Mouse (Mus musculus): ENCODE measurements at regions not wholly inside any gene's neighbourhood (a gene's known extent, or its start where the extent isn't known, plus 50 kb on each side); places are given as distances from the start of the nearest gene placed in this dataset.

GRCm38 (mm10) chr13:54298851-54299250, 72.3 kb upstream of the Cplx2 start:
- TF ChIP-seq POLR2A (IDR thresholded peaks at IDR 0.05; ENCODE audit: control insufficient read depth, low read depth, low read length) = no peak
- TF ChIP-seq CTCF (IDR thresholded peaks at IDR 0.05; ENCODE audit: control insufficient read depth, insufficient read depth, insufficient replicate concordance, low read depth, low read length) = no peak

GRCm38 (mm10) chr13:54299295-54299694, 71.9 kb upstream of the Cplx2 start:
- TF ChIP-seq POLR2A (IDR thresholded peaks at IDR 0.05; ENCODE audit: control insufficient read depth, low read depth, low read length) (no peak), CTCF (IDR thresholded peaks at IDR 0.05; ENCODE audit: control insufficient read depth, insufficient read depth, insufficient replicate concordance, low read depth, low read length) (no peak)
- Histone ChIP-seq H3K4me3 (ENCODE audit: control insufficient read depth, low read depth, low read length) (no peak overlapping the region), H3K4me1 (ENCODE audit: control insufficient read depth, insufficient read depth, low read length) (peaks cover 16% of the 10 kb centered on the region), H3K36me3 (ENCODE audit: control insufficient read depth, insufficient read depth, low read length) (no peaks in the 10 kb centered on the region), H3K27me3 (ENCODE audit: control insufficient read depth, insufficient read depth, low read length) (peaks cover 3% of the 10 kb centered on the region; the same call in 1 of the 2 replicates), H3K27ac (ENCODE audit: control insufficient read depth, insufficient read depth, low read depth, low read length) (no peak overlapping the region)

More at GRCm38 (mm10) chr13:54298851-54299250, 72.3 kb upstream of the Cplx2 start:
- peaks cover 15% of the 10 kb centered on the region for H3K4me1 ChIP-seq (ENCODE audit: control insufficient read depth, insufficient read depth, low read length)
- no peaks in the 10 kb centered on the region for H3K36me3 ChIP-seq (ENCODE audit: control insufficient read depth, insufficient read depth, low read length)
- peaks cover 3% of the 10 kb centered on the region; the same call in 1 of the 2 replicates for H3K27me3 ChIP-seq (ENCODE audit: control insufficient read depth, insufficient read depth, low read length)
- H3K4me3 ChIP-seq (ENCODE audit: control insufficient read depth, low read depth, low read length) = no peak overlapping the region
- H3K27ac ChIP-seq (ENCODE audit: control insufficient read depth, insufficient read depth, low read depth, low read length) = no peak overlapping the region

DNA sequence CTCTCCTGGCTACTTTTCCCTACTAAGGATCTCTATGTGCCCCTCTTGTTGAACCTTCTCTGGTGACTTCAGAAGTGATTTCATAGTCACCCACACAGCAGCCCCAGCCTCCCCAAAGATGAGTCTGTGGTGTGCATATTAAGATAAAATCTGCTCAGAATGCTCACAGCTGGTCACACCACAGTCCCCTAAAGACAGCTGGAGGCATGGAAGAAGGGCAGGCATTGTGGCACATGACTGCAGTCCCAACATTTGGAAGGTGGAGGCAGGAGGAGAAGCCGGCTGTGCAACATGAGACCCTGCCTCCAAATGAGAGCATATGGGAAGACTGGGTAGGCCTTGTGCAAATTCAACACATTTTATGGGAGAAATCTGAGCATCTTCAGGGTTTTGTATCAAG, 70.0 kb upstream of the Cplx2 start:
- H3K27me3 ChIP-seq (ENCODE audit: control insufficient read depth, insufficient read depth, low read length) = peaks cover 3% of the 10 kb centered on the region; the same call in 1 of the 2 replicates
- no peaks in the 10 kb centered on the region for H3K36me3 ChIP-seq (ENCODE audit: control insufficient read depth, insufficient read depth, low read length)
- peaks cover 16% of the 10 kb centered on the region for H3K4me1 ChIP-seq (ENCODE audit: control insufficient read depth, insufficient read depth, low read length)
- H3K4me3 ChIP-seq (ENCODE audit: control insufficient read depth, low read depth, low read length) = no peak overlapping the region
- H3K27ac ChIP-seq (ENCODE audit: control insufficient read depth, insufficient read depth, low read depth, low read length) = no peak overlapping the region
- no peak for TF ChIP-seq POLR2A (IDR thresholded peaks at IDR 0.05; ENCODE audit: control insufficient read depth, low read depth, low read length)
- TF ChIP-seq CTCF (IDR thresholded peaks at IDR 0.05; ENCODE audit: control insufficient read depth, insufficient read depth, insufficient replicate concordance, low read depth, low read length) = no peak

GRCm38 (mm10) chr13:54301677-54302076, 69.5 kb upstream of the Cplx2 start:
- Histone ChIP-seq H3K4me1 (ENCODE audit: control insufficient read depth, insufficient read depth, low read length) (peaks cover 16% of the 10 kb centered on the region), H3K36me3 (ENCODE audit: control insufficient read depth, insufficient read depth, low read length) (no peaks in the 10 kb centered on the region), H3K27me3 (ENCODE audit: control insufficient read depth, insufficient read depth, low read length) (peaks cover 3% of the 10 kb centered on the region; the same call in 1 of the 2 replicates), H3K27ac (ENCODE audit: control insufficient read depth, insufficient read depth, low read depth, low read length) (no peak overlapping the region), H3K4me3 (ENCODE audit: control insufficient read depth, low read depth, low read length) (no peak overlapping the region)
- TF ChIP-seq POLR2A (IDR thresholded peaks at IDR 0.05; ENCODE audit: control insufficient read depth, low read depth, low read length) (no peak), CTCF (IDR thresholded peaks at IDR 0.05; ENCODE audit: control insufficient read depth, insufficient read depth, insufficient replicate concordance, low read depth, low read length) (no peak)

GRCm38 (mm10) chr13:54302351-54303070, 68.6 kb upstream of the Cplx2 start:
- H3K27me3 ChIP-seq (ENCODE audit: control insufficient read depth, insufficient read depth, low read length) = peaks cover 3% of the 10 kb centered on the region; the same call in 1 of the 2 replicates
- peak overlapping the region; percentile 69 for H3K4me3 ChIP-seq (ENCODE audit: control insufficient read depth, low read depth, low read length)
- H3K36me3 ChIP-seq (ENCODE audit: control insufficient read depth, insufficient read depth, low read length) = no peaks in the 10 kb centered on the region
- no peak overlapping the region for H3K27ac ChIP-seq (ENCODE audit: control insufficient read depth, insufficient read depth, low read depth, low read length)
- H3K4me1 ChIP-seq (ENCODE audit: control insufficient read depth, insufficient read depth, low read length) = peaks cover 16% of the 10 kb centered on the region
- TF ChIP-seq POLR2A (IDR thresholded peaks at IDR 0.05; ENCODE audit: control insufficient read depth, low read depth, low read length) (no peak), CTCF (IDR thresholded peaks at IDR 0.05; ENCODE audit: control insufficient read depth, insufficient read depth, insufficient replicate concordance, low read depth, low read length) (no peak)

DNA sequence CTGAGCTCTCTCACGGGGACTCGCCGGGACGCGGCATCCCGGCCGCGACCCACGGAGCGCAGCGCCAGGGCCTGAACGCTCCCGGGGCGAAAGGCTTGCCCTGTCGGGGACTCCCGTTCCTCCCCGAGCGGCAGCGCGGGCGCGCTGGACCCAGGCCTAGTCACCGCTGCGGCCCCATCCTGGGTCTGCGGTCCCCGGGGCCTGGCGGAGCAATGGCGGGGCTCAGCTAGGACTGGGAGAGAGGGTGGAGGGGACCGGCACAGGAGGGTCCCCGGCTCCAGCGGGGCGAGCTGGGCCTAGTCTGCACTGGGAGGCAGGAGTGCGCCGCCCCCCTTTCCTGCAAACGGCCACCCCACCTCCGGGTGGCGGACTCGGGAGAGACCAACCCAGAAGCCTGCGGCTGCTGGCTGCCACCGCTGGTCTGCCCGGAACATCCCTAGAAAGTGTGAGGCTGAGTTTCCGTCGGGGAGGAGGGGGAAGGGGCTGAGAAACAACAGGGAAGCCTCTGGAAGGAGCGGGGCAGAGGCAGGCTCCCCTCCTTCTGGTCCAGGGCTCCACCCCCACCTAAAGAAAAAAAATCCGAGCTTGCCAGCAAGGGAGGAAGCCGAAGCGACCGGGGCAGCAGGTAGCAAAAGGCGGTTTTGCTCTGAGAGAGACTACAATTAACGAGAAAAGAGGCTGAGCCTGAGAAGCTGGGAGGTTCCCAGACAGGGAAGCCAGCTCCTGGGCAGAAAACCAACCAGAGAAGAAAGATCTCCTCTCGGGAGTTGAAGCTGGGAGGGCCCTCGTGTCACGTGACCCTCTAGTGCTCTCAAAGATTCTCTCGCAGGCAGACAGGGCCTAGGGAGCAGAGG, 67.9 kb upstream of the Cplx2 start:
- Histone ChIP-seq H3K36me3 (ENCODE audit: control insufficient read depth, insufficient read depth, low read length) (no peaks in the 10 kb centered on the region), H3K27me3 (ENCODE audit: control insufficient read depth, insufficient read depth, low read length) (peaks cover 3% of the 10 kb centered on the region; the same call in 1 of the 2 replicates), H3K27ac (ENCODE audit: control insufficient read depth, insufficient read depth, low read depth, low read length) (peak overlapping the region; percentile 54), H3K4me1 (ENCODE audit: control insufficient read depth, insufficient read depth, low read length) (peaks cover 16% of the 10 kb centered on the region), H3K4me3 (ENCODE audit: control insufficient read depth, low read depth, low read length) (peak overlapping the region; percentile 69)
- TF ChIP-seq CTCF (IDR thresholded peaks at IDR 0.05; ENCODE audit: control insufficient read depth, insufficient read depth, insufficient replicate concordance, low read depth, low read length) (no peak), POLR2A (IDR thresholded peaks at IDR 0.05; ENCODE audit: control insufficient read depth, low read depth, low read length) (no peak)

DNA sequence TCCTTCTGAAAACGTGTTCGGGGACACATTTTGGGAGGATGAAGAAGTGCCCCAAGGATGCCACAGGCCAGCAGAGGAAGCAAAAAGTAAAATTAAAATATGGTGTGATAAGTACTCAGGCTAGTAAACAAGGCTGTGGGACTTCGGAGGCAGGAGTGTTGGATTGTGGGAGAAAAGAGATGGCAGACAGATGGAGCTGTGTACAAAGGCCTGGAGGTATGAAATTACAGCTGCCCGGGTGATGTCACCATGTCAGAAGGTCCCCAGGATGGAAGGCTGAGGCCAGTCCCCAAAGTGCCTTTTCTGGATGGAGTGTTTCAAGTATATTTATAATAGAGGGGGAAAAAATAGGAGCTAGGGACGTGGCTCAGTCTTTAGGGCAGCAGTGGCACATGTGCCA, 66.9 kb upstream of the Cplx2 start:
- peaks cover 16% of the 10 kb centered on the region for H3K4me1 ChIP-seq (ENCODE audit: control insufficient read depth, insufficient read depth, low read length)
- no peak overlapping the region for H3K27ac ChIP-seq (ENCODE audit: control insufficient read depth, insufficient read depth, low read depth, low read length)
- TF ChIP-seq POLR2A (IDR thresholded peaks at IDR 0.05; ENCODE audit: control insufficient read depth, low read depth, low read length) (no peak), CTCF (IDR thresholded peaks at IDR 0.05; ENCODE audit: control insufficient read depth, insufficient read depth, insufficient replicate concordance, low read depth, low read length) (no peak)
- H3K4me3 ChIP-seq (ENCODE audit: control insufficient read depth, low read depth, low read length) = no peak overlapping the region
- H3K36me3 ChIP-seq (ENCODE audit: control insufficient read depth, insufficient read depth, low read length) = no peaks in the 10 kb centered on the region
- H3K27me3 ChIP-seq (ENCODE audit: control insufficient read depth, insufficient read depth, low read length) = peaks cover 3% of the 10 kb centered on the region; the same call in 1 of the 2 replicates

Measured in testis, adult 2 months (tissue).